Mouse (Mus musculus) spleen, adult 12 weeks (tissue): ENCODE results near the gene Dgkh.

ENCODE experiments used
- DNase-seq: peaks from one replicate; pipeline ENCODE4 v3.0.0; 2022; ENCODE audit warnings: low spot score

Gene Dgkh

GRCm38 (mm10) chr14:78674606-78675005 is 58.0 kb downstream of the Dgkh start:
- no peak for DNase-seq

DNA sequence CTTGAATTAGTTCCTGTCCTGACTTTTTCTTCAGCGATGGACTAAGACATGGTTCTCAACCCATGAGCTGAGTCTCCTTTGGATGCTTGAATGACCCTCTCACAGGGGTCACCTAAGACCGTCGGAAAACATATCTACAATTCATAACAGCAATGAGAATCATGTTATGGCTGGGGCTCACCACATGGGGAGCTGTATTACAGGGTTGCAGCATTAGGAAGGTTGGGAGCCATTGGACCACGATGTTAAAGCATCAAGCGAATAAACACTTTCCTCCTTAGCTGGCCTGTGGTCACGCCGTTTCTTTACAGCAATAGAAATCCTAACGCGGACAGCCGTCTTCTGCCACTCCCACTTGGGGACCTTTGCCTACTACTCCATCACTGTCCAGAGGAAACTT is 62.6 kb downstream of the Dgkh start:
- DNase-seq, result no peak

DNA sequence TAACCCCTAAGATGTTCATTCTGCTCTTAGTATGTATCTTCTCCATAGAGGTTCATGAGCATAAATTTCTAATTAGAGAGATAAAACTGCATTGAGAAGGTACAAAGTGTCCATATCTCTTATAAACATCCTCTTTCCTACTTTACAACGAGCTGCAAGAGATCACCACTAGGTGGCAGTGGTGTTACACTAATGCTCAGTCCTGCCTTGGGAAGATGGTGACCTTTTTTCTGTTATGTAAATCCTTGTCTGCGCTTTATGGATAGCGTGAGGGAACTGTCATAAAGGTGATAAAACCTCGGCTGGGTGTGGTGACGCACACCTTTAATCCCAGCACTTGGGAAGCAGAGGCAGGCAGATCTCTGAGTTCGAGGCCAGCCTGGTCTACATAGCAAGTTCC is 64.3 kb downstream of the Dgkh start:
- DNase-seq, result peak; percentile 31

DNA sequence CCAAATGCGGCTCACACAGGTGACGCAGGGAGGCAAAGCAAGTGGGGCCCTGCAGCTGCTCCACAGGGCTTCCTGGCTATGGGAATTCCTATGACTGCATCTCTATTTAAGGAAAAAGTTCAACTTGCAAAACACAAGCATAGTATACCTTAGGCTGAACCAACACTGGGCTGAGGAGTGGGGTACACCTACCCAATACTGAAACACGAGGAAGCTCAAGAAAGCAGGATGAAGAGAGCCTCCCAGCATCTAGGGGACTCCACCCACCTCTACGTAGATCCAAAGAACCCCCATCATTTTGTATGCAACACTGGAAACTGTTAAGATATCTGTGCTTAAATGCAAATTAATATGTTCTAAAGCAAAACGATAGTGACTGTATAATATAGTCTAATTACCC is 64.8 kb downstream of the Dgkh start:
- DNase-seq, result no peak

GRCm38 (mm10) chr14:78662641-78663040 is 69.9 kb downstream of the Dgkh start:
- no peak for DNase-seq

DNA sequence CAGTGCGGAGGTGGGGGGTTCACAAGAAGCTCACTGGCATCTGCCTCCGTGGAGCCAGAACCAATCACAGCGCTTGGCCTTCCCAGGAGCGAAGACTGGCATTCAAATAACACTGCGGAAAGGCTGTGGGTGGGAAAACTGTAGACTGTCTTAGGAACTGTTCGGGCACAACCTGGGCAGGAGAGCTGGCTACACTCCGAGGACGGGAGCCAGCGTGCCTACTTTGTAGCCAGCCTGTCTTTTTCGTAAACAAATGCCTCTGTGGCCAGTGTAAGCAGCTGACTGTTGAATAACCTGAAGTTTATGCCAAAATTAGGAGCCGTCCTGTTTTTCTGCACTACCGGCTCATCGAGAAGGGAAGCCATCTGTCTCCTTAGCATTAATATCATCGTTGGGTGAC is 71.1 kb downstream of the Dgkh start:
- no peak for DNase-seq

- no peak for DNase-seq
Measured at GRCm38 (mm10) chr14:78658697-78659096, 73.9 kb downstream of the Dgkh start.

- no peak for DNase-seq
Measured at GRCm38 (mm10) chr14:78656832-78657626, 75.5 kb downstream of the Dgkh start.

- no peak for DNase-seq
Measured at GRCm38 (mm10) chr14:78654939-78655556, 77.5 kb downstream of the Dgkh start.

- DNase-seq, result no peak
Measured at GRCm38 (mm10) chr14:78654196-78654595, 78.4 kb downstream of the Dgkh start.

- no peak for DNase-seq
Measured at GRCm38 (mm10) chr14:78653333-78653732, 79.2 kb downstream of the Dgkh start.

DNA sequence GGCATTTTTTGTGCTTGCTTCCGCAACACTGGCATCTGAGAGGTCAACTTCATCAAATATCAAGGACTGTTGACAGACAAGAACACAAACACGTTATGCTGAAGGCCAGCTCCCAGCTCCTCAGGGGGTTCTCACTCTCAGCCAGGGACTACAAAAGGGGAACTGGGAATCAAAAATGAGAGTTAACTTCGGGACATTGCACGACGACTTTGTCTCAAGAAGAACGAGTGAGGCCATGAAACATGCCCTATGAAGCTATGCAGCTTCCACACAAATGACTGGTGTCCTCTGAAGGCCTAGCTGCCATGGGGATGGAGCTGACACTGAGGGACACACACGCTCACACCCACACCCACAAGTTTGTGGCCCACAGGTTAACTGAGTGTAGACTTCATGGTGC is 80.9 kb downstream of the Dgkh start:
- no peak for DNase-seq

DNA sequence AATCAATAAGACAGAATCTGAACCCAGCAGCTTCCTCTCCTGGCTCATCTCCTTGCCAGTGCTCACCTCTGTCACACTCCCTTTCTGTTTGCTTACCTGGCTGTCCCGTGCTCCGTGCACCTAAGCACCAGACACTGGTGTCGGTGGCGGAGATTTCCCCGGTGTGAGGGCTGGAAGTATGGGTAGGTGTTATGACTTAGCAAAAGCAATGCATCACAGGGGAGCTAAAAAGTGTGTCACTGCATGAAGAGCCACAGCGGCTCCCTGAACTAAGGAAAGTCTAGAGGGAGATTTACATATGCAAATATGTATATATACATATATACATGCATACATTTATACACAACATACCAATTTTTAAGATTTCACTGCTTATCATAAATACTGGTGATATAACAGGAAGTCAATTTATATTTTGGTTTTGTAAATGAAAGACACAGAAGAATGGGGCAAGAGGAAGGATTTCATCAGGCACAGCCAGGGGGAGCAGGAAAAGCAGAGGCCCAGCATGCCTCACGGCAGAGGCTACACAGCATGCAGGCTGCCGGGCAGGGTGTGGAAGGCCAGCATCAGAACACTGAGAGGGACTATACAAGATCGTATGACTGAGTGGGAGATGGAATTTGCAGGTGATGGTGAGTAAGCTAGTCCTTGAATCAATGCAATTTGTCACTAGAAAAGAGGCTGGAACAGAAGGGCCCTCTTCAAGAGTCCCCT is 82.0 kb downstream of the Dgkh start:
- no peak for DNase-seq

- no peak for DNase-seq
Measured at GRCm38 (mm10) chr14:78649525-78650274, 82.9 kb downstream of the Dgkh start.

DNA sequence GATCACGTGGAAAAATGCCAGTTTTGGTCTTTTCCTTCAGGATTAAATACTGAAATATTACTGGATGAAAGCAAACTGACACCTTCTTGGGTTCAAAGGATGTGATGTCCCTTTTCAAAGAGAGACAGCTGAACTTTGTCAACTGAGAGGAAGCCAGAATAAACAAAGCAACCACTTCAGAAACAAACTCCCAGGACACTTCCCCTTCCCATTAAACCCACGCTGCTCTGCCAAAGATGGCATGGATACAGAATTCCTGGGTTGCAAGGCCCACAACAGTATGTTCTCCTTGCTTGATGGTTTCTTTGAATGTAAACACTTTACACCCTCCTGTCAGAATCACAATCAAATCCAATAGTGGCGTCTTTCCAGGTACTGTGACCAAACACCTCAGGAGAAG is 87.0 kb downstream of the Dgkh start:
- no peak for DNase-seq

GRCm38 (mm10) chr14:78641314-78641713 is 91.3 kb downstream of the Dgkh start:
- no peak for DNase-seq

GRCm38 (mm10) chr14:78639691-78640090 is 92.9 kb downstream of the Dgkh start:
- DNase-seq, result no peak

DNA sequence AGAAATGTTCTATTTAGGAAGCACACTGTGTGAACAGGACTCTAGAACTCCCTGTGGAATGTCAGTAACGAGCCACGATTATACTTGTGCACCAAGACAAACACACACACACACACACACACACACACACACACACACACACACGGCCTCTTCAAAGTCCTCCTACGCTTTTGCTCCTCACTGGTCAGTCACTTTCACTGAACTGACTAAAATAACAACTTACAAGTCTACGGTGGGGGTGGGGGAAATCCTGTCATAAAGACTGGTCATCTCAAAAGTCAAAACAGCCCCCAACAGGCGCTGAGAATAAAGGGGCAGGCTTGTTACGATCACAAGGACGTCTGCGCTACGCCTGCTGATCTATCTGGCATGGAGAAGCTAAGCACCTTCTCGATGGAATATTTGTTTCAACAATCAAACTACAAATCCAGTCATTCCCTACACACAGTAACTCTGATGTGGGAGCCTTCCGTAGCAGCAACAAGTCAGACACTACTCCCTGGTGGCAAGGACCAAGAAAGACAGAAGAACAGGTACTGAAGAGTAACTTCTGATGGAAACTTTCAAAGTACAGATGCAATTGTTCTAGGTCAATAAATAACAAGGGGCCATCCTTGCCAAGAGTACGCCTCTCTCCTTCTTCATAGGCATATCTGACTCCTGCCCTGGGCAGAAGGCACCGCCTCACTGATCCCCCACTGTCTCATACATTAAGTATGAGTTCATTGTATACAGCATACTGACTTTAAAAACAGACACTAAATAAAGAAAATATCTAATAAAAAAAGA is 96.8 kb downstream of the Dgkh start:
- no peak for DNase-seq

DNA sequence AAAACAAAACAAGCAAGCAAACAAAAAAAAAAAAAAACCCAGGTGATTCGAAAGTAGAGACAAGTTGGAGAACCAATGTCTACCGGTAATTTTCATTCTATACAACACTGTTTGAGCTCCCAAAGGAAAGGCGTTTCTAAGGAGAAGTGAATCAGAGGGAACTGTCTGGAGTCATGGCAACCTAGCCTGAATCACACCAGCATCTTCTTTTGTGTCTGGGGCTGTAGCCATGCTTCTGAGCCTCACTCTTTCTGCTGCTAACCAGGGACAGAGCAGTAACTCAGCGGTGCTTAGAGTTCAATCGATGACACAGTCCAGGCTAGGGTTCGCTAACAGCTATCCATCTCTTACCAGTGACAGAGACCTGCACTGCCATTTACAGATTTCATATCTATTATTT is 99.8 kb downstream of the Dgkh start:
- no peak for DNase-seq

DNA sequence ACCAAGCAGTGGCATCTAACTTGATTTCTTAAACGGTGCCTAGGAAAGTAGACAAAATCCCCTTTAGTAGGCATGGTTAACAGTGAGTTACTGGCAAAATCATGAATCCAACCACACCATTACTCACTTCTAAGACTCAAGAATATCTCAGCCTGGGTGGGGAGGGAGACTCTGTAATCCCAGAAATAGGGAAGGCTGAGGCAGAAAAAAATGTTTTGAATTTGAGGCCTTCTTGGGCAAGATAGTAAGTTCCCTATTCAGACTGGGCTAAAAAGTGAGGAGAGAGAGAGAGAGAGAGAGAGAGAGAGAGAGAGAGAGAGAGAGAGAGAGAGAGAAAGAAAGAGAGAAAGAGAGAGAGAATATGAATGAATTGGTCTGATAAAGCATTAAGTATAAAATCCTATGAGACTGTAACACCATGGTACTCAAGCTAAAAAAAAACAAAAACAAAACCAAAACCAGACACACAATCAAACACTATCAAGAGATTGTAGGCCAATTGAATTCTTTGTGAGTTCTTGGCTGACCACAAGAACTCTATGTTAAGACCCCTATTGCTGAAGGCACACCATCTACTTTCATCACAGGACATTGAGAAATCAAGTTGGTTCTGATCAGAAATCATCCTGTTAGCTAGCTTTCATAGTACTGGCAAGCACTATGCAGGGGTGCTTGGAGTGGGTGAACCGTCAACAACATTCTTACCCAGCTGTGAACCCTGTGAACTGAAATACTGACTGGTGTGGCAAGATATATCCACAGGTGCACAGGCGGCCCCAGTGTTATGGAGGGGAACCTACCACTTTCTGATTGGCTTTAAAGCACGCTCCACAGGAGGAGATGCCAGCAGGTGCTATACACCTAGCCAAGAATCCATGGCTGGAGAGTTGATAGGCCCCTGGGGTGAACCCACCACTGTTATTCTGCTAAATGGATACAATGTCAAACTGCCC is 101.4 kb downstream of the Dgkh start:
- no peak for DNase-seq
